Mouse (Mus musculus): ENCODE measurements at regions not wholly inside any gene's neighbourhood (a gene's known extent, or its start where the extent isn't known, plus 50 kb on each side); places are given as distances from the start of the nearest gene placed in this dataset.
A peak's percentile ranks its signal among the peaks of the same experiment; 100 is the strongest.

- no peak for ATAC-seq (ENCODE audit: insufficient number of reproducible peaks, low FRiP score, low TSS enrichment)
These were observed 100.6 kb upstream of the Rfx3 start for GRCm38 (mm10) chr19:28111263-28112180.

GRCm38 (mm10) chr19:28095620-28096019 lies 84.7 kb upstream of the Rfx3 start:
- ATAC-seq (ENCODE audit: insufficient number of reproducible peaks, low FRiP score, low TSS enrichment) = no peak

DNA sequence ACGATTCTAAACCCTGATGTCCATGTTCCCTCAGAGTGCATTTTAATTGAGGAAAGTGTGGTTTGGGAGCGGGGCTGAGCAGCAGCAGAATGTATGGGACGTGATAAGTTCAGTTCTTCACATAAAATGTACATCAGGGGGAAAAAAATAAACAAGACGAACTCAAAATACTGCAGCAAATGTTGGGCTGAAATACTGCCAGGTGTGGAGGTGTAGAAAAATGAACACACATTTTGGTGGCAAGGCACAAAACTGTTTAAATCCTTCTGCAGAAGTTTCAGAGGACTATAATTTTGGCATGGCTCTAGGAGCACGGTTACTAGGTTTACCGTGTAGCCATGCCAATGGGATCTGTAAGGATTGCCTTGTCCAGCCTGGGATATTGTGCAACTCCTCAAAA lies 81.3 kb upstream of the Rfx3 start:
- no peak for ATAC-seq (ENCODE audit: insufficient number of reproducible peaks, low FRiP score, low TSS enrichment)

DNA sequence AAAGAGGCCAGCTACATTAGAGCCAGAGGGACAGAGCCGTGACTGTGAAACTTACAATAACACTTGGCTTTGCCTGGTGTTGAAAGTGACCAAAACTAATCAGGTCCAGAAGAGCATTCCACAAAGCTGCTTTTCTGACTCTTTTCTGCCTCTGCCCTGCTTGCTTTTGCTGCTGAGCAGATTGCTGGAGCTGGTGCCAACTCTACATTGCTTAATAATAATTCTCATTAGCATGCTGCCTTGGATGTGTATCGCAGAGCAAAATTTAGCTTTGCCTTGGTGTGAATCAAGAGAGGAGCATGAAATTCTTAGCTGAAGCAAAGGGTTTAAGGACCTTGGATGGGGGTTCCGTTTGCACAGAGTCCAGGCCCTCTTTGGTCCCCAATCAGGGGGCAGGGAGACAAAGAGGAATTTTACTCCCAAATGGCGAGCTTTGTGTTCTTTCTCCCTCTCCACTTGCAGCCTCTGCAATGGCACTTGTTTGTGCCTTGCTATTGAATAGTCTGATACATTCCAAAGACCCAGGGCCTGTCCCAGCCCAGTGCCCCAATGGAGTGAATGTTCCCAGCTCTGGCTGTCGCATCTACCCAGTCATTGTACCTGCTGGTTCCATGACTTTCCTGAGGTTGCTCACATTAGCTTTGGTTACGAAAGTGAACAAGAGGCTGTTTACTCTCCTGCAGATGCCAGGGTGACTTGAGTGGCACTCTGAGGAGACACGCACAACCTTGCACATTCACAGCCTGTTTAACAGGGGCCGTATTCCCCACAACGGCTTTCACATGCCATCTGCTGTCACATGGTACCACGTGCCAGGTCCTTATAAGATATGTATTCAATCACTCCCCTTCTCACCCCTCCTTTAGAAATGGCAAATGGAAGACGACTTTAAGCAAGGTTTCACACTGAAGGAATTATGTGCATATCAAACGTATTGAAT lies 76.9 kb upstream of the Rfx3 start:
- ATAC-seq (ENCODE audit: insufficient number of reproducible peaks, low FRiP score, low TSS enrichment) = peak; percentile 49; the same call in 1 of the 2 replicates

DNA sequence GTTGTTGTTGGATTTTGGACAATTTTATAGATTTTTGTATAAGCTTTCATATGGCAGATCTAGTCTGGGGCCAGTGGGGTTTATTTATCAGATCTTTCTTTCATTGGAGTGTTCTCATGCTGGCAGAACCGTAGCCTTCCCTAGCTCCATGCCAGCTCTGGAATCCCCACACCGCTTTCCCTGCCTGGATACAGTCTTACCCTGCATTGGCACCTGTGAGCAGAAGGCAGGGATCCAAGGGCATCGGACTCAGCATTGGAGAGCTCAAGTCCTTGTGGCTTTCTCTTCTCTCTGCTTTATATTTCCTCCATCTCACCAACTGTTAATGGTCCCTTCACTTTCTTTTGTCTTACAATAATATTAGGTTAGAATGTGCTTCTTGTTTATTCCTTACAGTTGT lies 59.4 kb upstream of the Rfx3 start:
- ATAC-seq (ENCODE audit: insufficient number of reproducible peaks, low FRiP score, low TSS enrichment) = no peak

Data from cerebellum, adult (tissue).